Mouse (Mus musculus): Measurements from ENCODE around the gene Lrrk1. TPM values are rescaled to one million over a fixed set of nuclear protein-coding genes. Genes with fewer than 3 reads are reported as not detected.

Gene Lrrk1
- total RNA-seq, 1 experiment, result 7.4 TPM

GRCm38 (mm10) chr7:66223731-66224130 is 164.4 kb downstream of the Lrrk1 start:
- Histone ChIP-seq H3K36me3 (ENCODE audit: control insufficient read depth, insufficient read depth, low read length, poor library complexity, severe bottlenecking) (no peaks in the 10 kb centered on the region), H3K4me3 (ENCODE audit: insufficient read depth in 1 of 2, low read depth in 1 of 2, low read length in 2 of 2, poor library complexity in 1 of 2, severe bottlenecking in 1 of 2) (no peak overlapping the region), H3K9ac (ENCODE audit: insufficient read depth, low read depth, low read length, poor library complexity, severe bottlenecking) (no peak overlapping the region), H3K4me1 (ENCODE audit: control insufficient read depth in 2 of 2, insufficient read depth in 2 of 2, low read length in 2 of 2, poor library complexity in 1 of 2) (peaks cover 0 to 3% of the 10 kb centered on the region in 2 experiments; a peak in 2 of 4 replicates), H3K27ac (ENCODE audit: insufficient read depth, low read depth, low read length, poor library complexity, severe bottlenecking) (no peak overlapping the region), H3K9me3 (ENCODE audit: control insufficient read depth, insufficient read depth, low read depth, low read length) (no peaks in the 10 kb centered on the region)
- no peak for DNase-seq (ENCODE audit: low read depth, low spot score)
- no peak for TF ChIP-seq ZC3H11A (IDR thresholded peaks at IDR 0.05; ENCODE audit: borderline replicate concordance, low read depth, low read length)
- TF ChIP-seq MAFK (IDR thresholded peaks at IDR 0.05; ENCODE audit: insufficient read depth, low read depth, low read length), result no peak
- no peak for TF ChIP-seq HCFC1 (IDR thresholded peaks at IDR 0.05; ENCODE audit: borderline replicate concordance, insufficient read depth, low read length)
- TF ChIP-seq ZNF384 (IDR thresholded peaks at IDR 0.05; ENCODE audit: low read depth, low read length), result no peak
- in situ Hi-C loops (cut with MboI; ENCODE audit: low sequenced_read_pairs in 2 of 2, unreplicated experiment in 2 of 2), result no loop called here

- H3K4me3 ChIP-seq (ENCODE audit: insufficient read depth in 1 of 2, low read depth in 1 of 2, low read length in 2 of 2, poor library complexity in 1 of 2, severe bottlenecking in 1 of 2), result no peak overlapping the region
- H3K27ac ChIP-seq (ENCODE audit: insufficient read depth, low read depth, low read length, poor library complexity, severe bottlenecking), result no peak overlapping the region
- in situ Hi-C loops (cut with MboI; ENCODE audit: low sequenced_read_pairs in 2 of 2, unreplicated experiment in 2 of 2), result no loop called here
- no peaks in the 10 kb centered on the region for H3K9me3 ChIP-seq (ENCODE audit: control insufficient read depth, insufficient read depth, low read depth, low read length)
- no peak for DNase-seq (ENCODE audit: low read depth, low spot score)
- H3K9ac ChIP-seq (ENCODE audit: insufficient read depth, low read depth, low read length, poor library complexity, severe bottlenecking), result no peak overlapping the region
- TF ChIP-seq ZNF384 (IDR thresholded peaks at IDR 0.05; ENCODE audit: low read depth, low read length) (no peak), HCFC1 (IDR thresholded peaks at IDR 0.05; ENCODE audit: borderline replicate concordance, insufficient read depth, low read length) (no peak), ZC3H11A (IDR thresholded peaks at IDR 0.05; ENCODE audit: borderline replicate concordance, low read depth, low read length) (no peak), MAFK (IDR thresholded peaks at IDR 0.05; ENCODE audit: insufficient read depth, low read depth, low read length) (no peak), CHD2 (IDR thresholded peaks at IDR 0.05; ENCODE audit: low read depth, low read length) (no peak)
- H3K36me3 ChIP-seq (ENCODE audit: control insufficient read depth, insufficient read depth, low read length, poor library complexity, severe bottlenecking), result no peaks in the 10 kb centered on the region
- no peaks in the 10 kb centered on the region for H3K4me1 ChIP-seq (ENCODE audit: control insufficient read depth in 2 of 2, insufficient read depth in 2 of 2, low read length in 2 of 2, poor library complexity in 1 of 2)
Measured at GRCm38 (mm10) chr7:66222621-66223091, 165.5 kb downstream of the Lrrk1 start.

DNA sequence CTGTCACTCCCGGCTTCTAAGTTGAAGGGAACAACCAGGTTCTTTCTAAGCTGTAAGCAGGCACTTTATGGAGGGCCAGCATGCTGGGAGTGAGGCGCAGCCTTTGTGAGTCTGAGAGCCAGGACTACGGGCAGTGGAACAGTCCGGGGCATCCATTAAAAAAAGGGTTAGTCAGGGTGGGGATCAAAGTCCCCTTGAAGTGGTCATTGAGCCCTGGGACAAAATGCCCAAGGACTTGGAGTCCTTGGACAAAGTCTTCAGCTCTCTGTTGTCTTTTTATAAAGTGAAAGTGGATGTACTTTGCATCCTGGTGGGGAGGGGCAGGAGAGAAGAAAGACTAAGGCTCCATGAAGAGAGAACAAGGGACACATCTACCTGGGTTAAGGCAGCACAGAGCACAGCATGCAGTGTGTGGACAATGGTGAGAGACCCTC is 168.3 kb downstream of the Lrrk1 start:
- TF ChIP-seq MAFK (IDR thresholded peaks at IDR 0.05; ENCODE audit: insufficient read depth, low read depth, low read length), result no peak
- no peak for TF ChIP-seq CHD2 (IDR thresholded peaks at IDR 0.05; ENCODE audit: low read depth, low read length)
- no peak for TF ChIP-seq ZC3H11A (IDR thresholded peaks at IDR 0.05; ENCODE audit: borderline replicate concordance, low read depth, low read length)
- no peak for TF ChIP-seq HCFC1 (IDR thresholded peaks at IDR 0.05; ENCODE audit: borderline replicate concordance, insufficient read depth, low read length)
- TF ChIP-seq ZNF384 (IDR thresholded peaks at IDR 0.05; ENCODE audit: low read depth, low read length), result no peak
- no peak overlapping the region for H3K4me3 ChIP-seq (ENCODE audit: insufficient read depth in 1 of 2, low read depth in 1 of 2, low read length in 2 of 2, poor library complexity in 1 of 2, severe bottlenecking in 1 of 2)
- H3K4me1 ChIP-seq (ENCODE audit: control insufficient read depth in 2 of 2, insufficient read depth in 2 of 2, low read length in 2 of 2, poor library complexity in 1 of 2), result no peaks in the 10 kb centered on the region
- in situ Hi-C loops (cut with MboI; ENCODE audit: low sequenced_read_pairs in 2 of 2, unreplicated experiment in 2 of 2), result no loop called here
- no peak overlapping the region for H3K27ac ChIP-seq (ENCODE audit: insufficient read depth, low read depth, low read length, poor library complexity, severe bottlenecking)
- no peaks in the 10 kb centered on the region for H3K36me3 ChIP-seq (ENCODE audit: control insufficient read depth, insufficient read depth, low read length, poor library complexity, severe bottlenecking)
- DNase-seq (ENCODE audit: low read depth, low spot score), result no peak
- no peak overlapping the region for H3K9ac ChIP-seq (ENCODE audit: insufficient read depth, low read depth, low read length, poor library complexity, severe bottlenecking)
- H3K9me3 ChIP-seq (ENCODE audit: control insufficient read depth, insufficient read depth, low read depth, low read length), result no peaks in the 10 kb centered on the region

DNA sequence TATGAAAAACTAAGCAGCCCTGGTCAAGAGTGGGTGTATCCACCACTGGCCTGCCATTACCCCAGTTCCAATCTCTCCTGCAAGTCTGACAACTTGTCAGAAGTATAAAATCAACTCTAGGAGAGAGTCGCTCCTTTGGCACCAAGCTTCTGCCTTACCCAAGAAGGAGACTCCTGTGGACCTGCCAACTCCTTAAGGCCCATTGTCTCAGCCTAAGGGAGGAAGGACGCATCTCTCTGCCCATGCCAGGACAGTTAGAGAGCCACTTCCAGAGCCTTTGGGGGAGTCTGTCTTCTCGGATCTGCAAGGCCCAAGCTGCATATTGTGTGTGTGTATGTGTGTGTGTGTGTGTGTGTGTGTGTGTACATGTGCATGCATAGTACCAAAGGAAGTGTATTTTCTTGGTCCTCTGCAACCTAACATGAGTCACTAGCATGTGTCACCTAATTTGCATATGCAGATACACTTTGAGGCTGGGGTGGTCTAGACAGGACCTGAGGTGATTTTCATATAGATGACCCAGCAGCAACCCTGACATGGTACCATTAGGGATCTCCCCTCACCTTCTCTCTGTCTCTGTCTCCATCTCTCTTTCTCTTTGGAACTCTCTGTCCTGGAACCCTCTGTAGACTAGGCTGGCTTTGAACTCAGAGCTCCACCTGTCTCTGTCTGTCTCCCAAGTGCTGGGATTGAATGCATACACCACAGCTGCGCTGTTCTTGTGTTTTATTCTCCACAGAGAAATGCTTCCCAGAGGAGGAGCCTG is 168.9 kb downstream of the Lrrk1 start:
- H3K36me3 ChIP-seq (ENCODE audit: control insufficient read depth, insufficient read depth, low read length, poor library complexity, severe bottlenecking), result no peaks in the 10 kb centered on the region
- no peak overlapping the region for H3K27ac ChIP-seq (ENCODE audit: insufficient read depth, low read depth, low read length, poor library complexity, severe bottlenecking)
- no peaks in the 10 kb centered on the region for H3K9me3 ChIP-seq (ENCODE audit: control insufficient read depth, insufficient read depth, low read depth, low read length)
- in situ Hi-C loops (cut with MboI; ENCODE audit: low sequenced_read_pairs in 2 of 2, unreplicated experiment in 2 of 2), result no loop called here
- no peak overlapping the region for H3K9ac ChIP-seq (ENCODE audit: insufficient read depth, low read depth, low read length, poor library complexity, severe bottlenecking)
- no peak for DNase-seq (ENCODE audit: low read depth, low spot score)
- TF ChIP-seq CHD2 (IDR thresholded peaks at IDR 0.05; ENCODE audit: low read depth, low read length) (no peak), MAFK (IDR thresholded peaks at IDR 0.05; ENCODE audit: insufficient read depth, low read depth, low read length) (no peak), ZNF384 (IDR thresholded peaks at IDR 0.05; ENCODE audit: low read depth, low read length) (no peak), HCFC1 (IDR thresholded peaks at IDR 0.05; ENCODE audit: borderline replicate concordance, insufficient read depth, low read length) (no peak), ZC3H11A (IDR thresholded peaks at IDR 0.05; ENCODE audit: borderline replicate concordance, low read depth, low read length) (no peak)
- H3K4me3 ChIP-seq (ENCODE audit: insufficient read depth in 1 of 2, low read depth in 1 of 2, low read length in 2 of 2, poor library complexity in 1 of 2, severe bottlenecking in 1 of 2), result no peak overlapping the region
- H3K4me1 ChIP-seq (ENCODE audit: control insufficient read depth in 2 of 2, insufficient read depth in 2 of 2, low read length in 2 of 2, poor library complexity in 1 of 2), result no peaks in the 10 kb centered on the region

All from ES-E14 (cell line).